Mouse (Mus musculus) intestine, embryonic 15.5 days (tissue): ENCODE measurements around the gene Uckl1. TPM values are rescaled to one million over a fixed set of nuclear protein-coding genes. Genes with fewer than 3 reads are reported as not detected.

ENCODE experiments used
- ATAC-seq: fragments of 200-750 bp; cut with Nextera tagmentation; 2 replicates; pipeline ENCODE4 v1.8.0; 2017; ENCODE audit warnings: moderate TSS enrichment, moderate library complexity
- H3K27ac ChIP-seq: fragments of 300-500 bp; sonication (generic); 2 replicates; pipeline ENCODE4 v1.5.1; 2015; ENCODE audit warnings: mild to moderate bottlenecking, inconsistent platforms
- H3K27me3 ChIP-seq: fragments of 300-500 bp; sonication (generic); replicated peaks from 2 replicates; pipeline ENCODE4 v1.6.1; 2015; ENCODE audit warnings: inconsistent platforms
- H3K36me3 ChIP-seq: fragments of 300-500 bp; sonication (generic); 2 replicates; pipeline ENCODE4 v1.6.1; 2015; ENCODE audit warnings: inconsistent platforms
- H3K4me1 ChIP-seq: fragments of 300-500 bp; sonication (generic); replicated peaks from 2 replicates; pipeline ENCODE4 v1.6.1; 2015; ENCODE audit warnings: inconsistent platforms
- H3K4me2 ChIP-seq: fragments of 300-500 bp; sonication (generic); replicated peaks from 2 replicates; pipeline ENCODE4 v1.6.1; 2015; ENCODE audit warnings: mild to moderate bottlenecking, inconsistent platforms
- H3K4me3 ChIP-seq: fragments of 300-500 bp; sonication (generic); replicated peaks from 2 replicates; pipeline ENCODE4 v1.5.1; 2015; ENCODE audit warnings: inconsistent platforms
- H3K9ac ChIP-seq: fragments of 300-500 bp; sonication (generic); 2 replicates; pipeline ENCODE4 v1.6.1; 2015; ENCODE audit warnings: inconsistent platforms
- H3K9me3 ChIP-seq: fragments of 300-500 bp; sonication (generic); 2 replicates; pipeline ENCODE4 v1.6.1; 2016; ENCODE audit warnings: inconsistent platforms
- WGBS: fragments of 180-500 bp; shearing (Covaris S2); methylation state at CpG from one replicate; pipeline ENCODE4 v1.1.7; 2015; 5-methylcytosine and 5-hydroxymethylcytosine counted together
- polyA plus RNA-seq: library from polyadenylated mRNA; unstranded; fragments of >200 nt; fragmentation: Nextera tagmentation; extraction: Ambion mirVana; gene quantifications from 2 replicates; pipeline ENCODE4 v1.2.1, GENCODE M21; 2015

The Uckl1 gene
- polyA plus RNA-seq, 1 experiment from 2014 or later = 57.4 TPM

DNA sequence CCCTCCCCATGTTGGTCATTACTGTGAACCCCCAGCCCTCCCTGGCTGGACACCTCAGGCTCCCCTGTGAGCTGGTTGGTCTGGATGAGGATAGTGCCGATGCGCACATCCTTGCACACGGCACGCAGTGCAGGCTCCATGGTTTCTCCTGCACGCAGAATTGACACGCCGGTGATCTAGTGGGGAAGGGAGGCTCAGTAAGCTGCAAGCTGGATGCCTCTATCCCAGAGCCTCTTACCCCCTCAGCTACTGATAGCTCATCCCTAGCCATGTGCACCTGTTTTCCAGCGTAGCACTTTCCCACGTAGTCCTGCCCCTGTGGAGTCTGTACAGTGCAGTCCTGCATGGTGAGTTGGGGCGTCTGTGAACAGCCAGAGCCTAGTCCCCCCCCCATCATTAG lies 14.8 kb downstream of the Uckl1 start:
- Histone ChIP-seq H3K9ac (no peak overlapping the region), H3K9me3 (no peaks in the 10 kb centered on the region), H3K36me3 (peaks cover 8% of the 10 kb centered on the region; the same call in 1 of the 2 replicates), H3K27ac (no peak overlapping the region), H3K27me3 (no peaks in the 10 kb centered on the region), H3K4me3 (no peak overlapping the region), H3K4me2 (no peak overlapping the region), H3K4me1 (no peaks in the 10 kb centered on the region)
- 88% methylated on average over 10 of the region's 10 CpGs for WGBS
- no peak for ATAC-seq

DNA sequence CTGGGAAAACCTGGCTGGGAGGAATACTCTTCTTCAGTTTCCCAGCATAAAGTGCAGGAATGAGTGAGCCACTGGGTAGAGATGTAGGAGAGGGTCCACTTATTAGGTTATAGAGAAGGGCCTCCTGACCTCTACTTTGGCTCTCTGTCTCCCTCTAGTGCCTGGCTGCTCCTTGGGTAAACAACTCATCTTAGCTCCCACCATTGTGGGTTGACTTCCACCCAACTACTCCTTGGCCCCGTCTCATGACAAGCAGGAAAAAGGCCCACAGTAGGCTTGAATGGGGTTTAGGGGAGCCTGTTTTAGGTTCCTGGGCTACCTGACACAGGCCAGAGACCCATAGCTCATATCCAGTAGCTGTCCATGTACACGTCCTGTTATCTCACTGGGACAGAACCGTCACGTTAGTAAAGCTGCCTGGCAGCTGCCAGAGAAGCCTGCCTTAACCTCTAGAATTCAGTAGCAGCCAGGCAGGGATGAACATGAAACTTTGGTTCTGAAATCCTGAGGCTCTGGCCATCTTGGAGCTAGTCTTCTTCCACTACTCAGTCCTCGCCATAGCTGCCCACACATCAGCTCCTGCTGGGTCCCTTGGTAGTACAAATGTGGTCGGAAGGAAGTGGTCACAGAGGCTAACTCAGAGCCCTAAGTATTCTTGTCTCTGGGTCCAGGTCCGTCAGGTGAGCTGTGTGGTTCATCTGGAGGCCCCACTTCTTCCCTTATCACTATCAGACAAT lies 16.3 kb downstream of the Uckl1 start:
- 0 out of 2 replicates have a peak, but pooled peaks have one; percentile 51 for ATAC-seq
- H3K36me3 ChIP-seq = peaks cover 4% of the 10 kb centered on the region; the same call in 1 of the 2 replicates

DNA sequence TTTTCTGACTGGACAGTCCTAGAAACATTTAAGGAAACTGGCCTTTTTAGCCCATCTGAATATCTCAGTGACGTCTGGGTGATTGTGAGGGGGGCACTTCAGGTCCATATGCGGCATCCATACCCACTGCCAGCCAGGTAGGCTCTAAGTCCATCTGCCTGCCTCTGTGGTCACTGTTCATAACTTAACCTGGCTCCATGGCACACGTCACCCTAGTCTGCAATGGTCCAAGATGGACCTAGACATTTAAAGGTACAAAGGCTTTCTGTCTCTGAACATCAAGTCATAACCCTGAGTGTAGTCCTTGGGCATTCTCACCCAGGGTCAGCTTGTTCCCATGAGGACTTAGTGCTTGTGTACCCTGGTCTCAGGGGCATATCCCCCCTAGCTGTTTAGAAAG lies 17.4 kb downstream of the Uckl1 start:
- Histone ChIP-seq H3K36me3 (peaks cover 3% of the 10 kb centered on the region; the same call in 1 of the 2 replicates), H3K4me1 (no peaks in the 10 kb centered on the region), H3K4me3 (no peak overlapping the region), H3K4me2 (no peak overlapping the region), H3K9ac (no peak overlapping the region), H3K9me3 (no peaks in the 10 kb centered on the region), H3K27me3 (no peaks in the 10 kb centered on the region), H3K27ac (no peak overlapping the region)
- 84% methylated on average over 3 of the region's 3 CpGs for WGBS
- no peak for ATAC-seq

More for the DNA sequence above, 16.3 kb downstream of the Uckl1 start:
- Histone ChIP-seq H3K27ac (no peak overlapping the region), H3K9ac (no peak overlapping the region), H3K9me3 (no peaks in the 10 kb centered on the region), H3K4me3 (no peak overlapping the region), H3K27me3 (no peaks in the 10 kb centered on the region), H3K4me1 (no peaks in the 10 kb centered on the region), H3K4me2 (no peak overlapping the region)
- 86% methylated on average over 7 of the region's 7 CpGs for WGBS

DNA sequence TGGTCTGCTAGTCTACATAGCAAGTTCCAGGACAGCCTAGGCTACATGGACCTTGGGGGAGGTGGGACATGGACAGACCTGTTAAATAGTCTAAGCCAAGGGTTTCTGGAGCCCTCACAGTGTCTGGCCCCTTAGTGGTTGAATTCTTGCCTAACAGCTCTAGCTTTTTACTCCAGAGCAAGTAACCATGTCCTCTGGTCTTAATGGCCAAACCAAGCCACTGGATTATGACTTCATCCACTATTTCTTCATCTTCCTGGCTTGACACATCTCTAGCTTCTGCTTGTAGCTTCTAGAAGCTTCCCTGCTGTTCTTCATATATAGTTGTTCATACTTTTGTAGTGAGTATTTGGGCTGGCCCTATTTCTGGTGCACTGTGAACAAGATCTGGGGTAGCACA lies 30.9 kb downstream of the Uckl1 start:
- no peak overlapping the region for H3K27ac ChIP-seq
- ATAC-seq = no peak
- no peaks in the 10 kb centered on the region for H3K4me1 ChIP-seq
- H3K9ac ChIP-seq = no peak overlapping the region
- no peaks in the 10 kb centered on the region for H3K27me3 ChIP-seq
- no peak overlapping the region for H3K4me2 ChIP-seq
- H3K9me3 ChIP-seq = no peaks in the 10 kb centered on the region
- H3K4me3 ChIP-seq = no peak overlapping the region
- H3K36me3 ChIP-seq = peaks cover 31% of the 10 kb centered on the region

DNA sequence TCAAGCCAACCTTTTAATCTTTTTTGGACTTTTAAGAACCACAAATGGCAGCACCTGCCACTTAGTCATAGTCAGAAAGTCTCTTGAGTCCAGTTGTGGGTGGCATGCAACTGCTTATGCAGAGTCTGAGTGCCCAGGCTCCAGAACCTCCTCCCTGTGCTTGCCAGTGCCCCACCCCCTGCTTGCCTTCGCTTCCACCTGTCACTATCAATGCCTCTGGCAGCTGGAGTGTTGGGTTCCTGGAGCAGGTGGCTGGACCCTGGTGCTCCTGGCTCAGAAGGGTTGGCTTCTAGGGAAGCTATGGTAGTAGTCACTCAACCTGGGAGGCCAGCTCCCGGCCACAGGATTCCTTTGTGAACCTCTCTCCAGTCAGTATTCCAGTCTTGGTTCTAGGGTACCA lies 34.5 kb downstream of the Uckl1 start:
- WGBS = 92% methylated on average over 2 of the region's 2 CpGs

DNA sequence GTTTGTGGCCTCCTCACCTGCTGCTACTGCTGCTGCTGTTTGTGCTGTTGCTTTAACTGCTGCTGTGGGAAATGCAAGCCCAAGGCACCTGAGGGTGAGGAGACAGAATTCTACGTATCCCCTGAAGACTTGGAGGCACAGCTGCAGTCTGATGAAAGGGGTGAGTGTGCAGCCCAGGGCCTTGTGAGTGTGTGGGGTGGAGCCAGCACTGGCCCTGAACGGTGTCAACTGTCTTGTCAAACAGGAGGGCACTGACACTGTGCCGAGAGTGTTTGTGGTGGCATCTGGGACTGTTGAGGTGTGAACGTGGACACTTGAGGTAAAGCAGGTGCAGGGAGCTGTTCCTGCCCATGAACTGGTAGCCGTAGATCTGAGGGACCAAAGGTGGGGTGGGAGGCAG lies 36.0 kb downstream of the Uckl1 start:
- Histone ChIP-seq H3K36me3 (peaks cover 46% of the 10 kb centered on the region), H3K9ac (no peak overlapping the region), H3K9me3 (no peaks in the 10 kb centered on the region), H3K27me3 (no peaks in the 10 kb centered on the region), H3K27ac (no peak overlapping the region), H3K4me1 (no peaks in the 10 kb centered on the region), H3K4me2 (no peak overlapping the region), H3K4me3 (no peak overlapping the region)
- ATAC-seq = no peak
- WGBS = 85% methylated on average over 5 of the region's 5 CpGs

More for the DNA sequence above, 34.5 kb downstream of the Uckl1 start:
- H3K4me1 ChIP-seq = no peaks in the 10 kb centered on the region
- ATAC-seq = no peak
- H3K9me3 ChIP-seq = no peaks in the 10 kb centered on the region
- H3K4me2 ChIP-seq = no peak overlapping the region
- no peak overlapping the region for H3K4me3 ChIP-seq
- no peak overlapping the region for H3K9ac ChIP-seq
- H3K36me3 ChIP-seq = peaks cover 46% of the 10 kb centered on the region
- H3K27ac ChIP-seq = no peak overlapping the region
- H3K27me3 ChIP-seq = no peaks in the 10 kb centered on the region

DNA sequence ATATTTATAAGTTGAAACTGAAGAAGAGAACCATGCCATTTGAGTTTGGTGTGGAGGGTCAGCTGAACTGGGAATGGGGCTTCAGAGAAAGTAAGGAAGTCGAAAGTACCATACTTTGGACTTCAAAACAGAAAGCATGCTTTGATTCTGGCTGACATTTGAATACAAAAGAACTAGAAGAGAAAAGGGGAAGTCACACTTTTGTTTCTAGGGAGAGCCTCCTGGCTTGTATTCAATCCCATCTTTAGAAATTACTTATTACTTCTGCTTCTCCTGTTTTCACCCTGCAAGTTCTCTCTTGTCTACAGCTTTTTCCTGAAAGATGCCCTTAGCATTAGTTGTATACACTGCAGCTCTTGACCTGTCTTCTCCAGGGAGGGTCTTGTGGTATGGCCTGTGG lies 36.5 kb downstream of the Uckl1 start:
- H3K4me3 ChIP-seq = no peak overlapping the region
- peaks cover 46% of the 10 kb centered on the region for H3K36me3 ChIP-seq
- WGBS = 85% methylated on average over 1 of the region's 1 CpGs
- H3K9me3 ChIP-seq = no peaks in the 10 kb centered on the region
- H3K4me1 ChIP-seq = no peaks in the 10 kb centered on the region
- no peaks in the 10 kb centered on the region for H3K27me3 ChIP-seq
- H3K27ac ChIP-seq = no peak overlapping the region
- no peak overlapping the region for H3K4me2 ChIP-seq
- ATAC-seq = no peak
- H3K9ac ChIP-seq = no peak overlapping the region

DNA sequence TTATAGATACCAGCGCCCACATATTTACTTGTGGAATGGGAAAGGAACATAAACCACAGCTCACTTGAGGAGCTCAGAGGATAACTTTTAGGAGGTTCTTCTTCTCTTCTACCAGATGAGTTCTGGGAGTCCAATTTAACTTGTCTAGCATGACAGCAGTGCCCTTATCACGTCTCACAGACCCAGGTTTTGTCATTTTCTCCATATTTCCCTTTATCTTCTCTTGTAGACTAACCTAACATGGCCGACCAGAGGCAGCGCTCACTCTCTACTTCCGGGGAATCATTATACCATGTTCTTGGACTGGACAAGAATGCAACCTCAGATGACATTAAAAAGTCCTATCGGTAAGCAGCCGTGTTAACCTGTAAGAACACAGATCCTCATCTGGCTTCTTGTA lies 38.5 kb downstream of the Uckl1 start:
- WGBS = 96% methylated on average over 7 of the region's 7 CpGs
- ATAC-seq = no peak
- H3K9me3 ChIP-seq = no peaks in the 10 kb centered on the region
- no peak overlapping the region for H3K9ac ChIP-seq
- no peak overlapping the region for H3K4me2 ChIP-seq
- H3K36me3 ChIP-seq = peaks cover 37% of the 10 kb centered on the region
- H3K4me3 ChIP-seq = no peak overlapping the region
- H3K27me3 ChIP-seq = no peaks in the 10 kb centered on the region
- H3K27ac ChIP-seq = no peak overlapping the region
- H3K4me1 ChIP-seq = no peaks in the 10 kb centered on the region

DNA sequence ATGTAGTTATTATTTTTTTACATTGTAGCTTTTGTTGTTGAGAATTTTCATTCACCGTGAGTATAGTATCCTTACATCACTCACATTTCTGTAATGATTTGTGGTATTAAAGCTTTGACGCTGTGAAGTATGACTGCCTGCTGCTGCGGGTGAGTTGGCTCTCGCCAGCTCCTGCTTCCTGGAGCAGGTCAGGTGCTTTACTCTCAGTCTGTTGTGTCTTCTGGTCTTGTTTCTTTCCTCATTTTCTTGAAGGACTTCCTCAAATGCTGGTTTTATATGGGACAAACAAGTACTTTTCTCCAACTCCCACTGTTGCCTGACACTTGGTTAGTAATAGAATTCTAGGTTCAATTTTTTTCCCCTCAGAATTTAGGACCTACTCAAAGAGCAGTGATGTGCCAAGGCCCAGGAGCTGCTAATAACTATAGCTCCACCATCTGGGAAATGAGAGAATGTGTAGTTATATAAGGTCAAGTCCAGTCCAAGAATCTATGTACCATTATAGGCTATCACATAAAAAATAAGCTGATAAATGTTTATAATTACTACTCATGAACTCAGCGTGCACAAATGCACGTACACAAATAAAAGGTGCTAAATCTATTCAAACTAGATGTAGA lies 42.8 kb downstream of the Uckl1 start:
- Histone ChIP-seq H3K9me3 (no peaks in the 10 kb centered on the region), H3K4me1 (peaks cover 6% of the 10 kb centered on the region; the same call in 1 of the 2 replicates), H3K4me2 (no peak overlapping the region), H3K9ac (no peak overlapping the region), H3K36me3 (0 out of 2 replicates have a peak, but pooled peaks cover 3% of the 10 kb centered on the region), H3K27ac (no peak overlapping the region), H3K27me3 (no peaks in the 10 kb centered on the region), H3K4me3 (no peak overlapping the region)
- ATAC-seq = no peak
- 88% methylated on average over 6 of the region's 6 CpGs for WGBS

DNA sequence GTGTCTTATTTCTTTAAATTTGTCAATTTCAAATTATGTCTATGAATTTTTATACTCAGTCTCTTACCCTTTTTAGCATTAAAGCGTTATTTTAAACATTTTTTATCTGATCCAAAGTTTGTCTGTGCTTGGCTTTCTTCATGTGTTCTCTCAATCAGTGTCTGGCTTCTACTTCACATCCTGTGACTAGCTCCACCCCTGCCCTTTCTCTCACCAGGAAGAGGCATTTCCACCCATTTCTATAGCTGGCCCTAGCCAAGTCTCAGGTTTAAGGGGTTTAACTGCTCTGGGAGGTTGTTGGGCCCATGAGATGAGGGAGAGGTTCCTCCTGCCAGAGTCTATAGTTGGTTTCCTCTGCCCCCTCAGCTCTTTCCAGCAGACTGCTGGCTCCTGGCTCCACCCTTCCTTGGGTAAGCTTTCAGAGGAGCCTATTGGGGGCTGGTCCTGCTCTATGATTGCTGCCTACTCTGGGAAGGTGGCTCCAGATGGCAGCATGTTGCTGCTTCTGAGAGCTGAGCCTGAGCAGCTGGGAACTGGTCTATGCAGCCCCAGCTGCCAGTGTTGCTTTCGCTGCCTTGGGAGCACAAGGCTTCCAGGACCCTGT lies 47.1 kb downstream of the Uckl1 start:
- H3K4me3 ChIP-seq = no peak overlapping the region
- no peaks in the 10 kb centered on the region for H3K9me3 ChIP-seq
- peak overlapping the region; percentile 17; the same call in 1 of the 2 replicates for H3K4me2 ChIP-seq
- H3K4me1 ChIP-seq = peaks cover 6% of the 10 kb centered on the region; the same call in 1 of the 2 replicates
- H3K27me3 ChIP-seq = no peaks in the 10 kb centered on the region
- H3K36me3 ChIP-seq = no peaks in the 10 kb centered on the region
- 76% methylated on average over 2 of the region's 2 CpGs for WGBS
- ATAC-seq = peak; percentile 71
- H3K9ac ChIP-seq = no peak overlapping the region
- peak overlapping the region; percentile 10; the same call in 1 of the 2 replicates for H3K27ac ChIP-seq

DNA sequence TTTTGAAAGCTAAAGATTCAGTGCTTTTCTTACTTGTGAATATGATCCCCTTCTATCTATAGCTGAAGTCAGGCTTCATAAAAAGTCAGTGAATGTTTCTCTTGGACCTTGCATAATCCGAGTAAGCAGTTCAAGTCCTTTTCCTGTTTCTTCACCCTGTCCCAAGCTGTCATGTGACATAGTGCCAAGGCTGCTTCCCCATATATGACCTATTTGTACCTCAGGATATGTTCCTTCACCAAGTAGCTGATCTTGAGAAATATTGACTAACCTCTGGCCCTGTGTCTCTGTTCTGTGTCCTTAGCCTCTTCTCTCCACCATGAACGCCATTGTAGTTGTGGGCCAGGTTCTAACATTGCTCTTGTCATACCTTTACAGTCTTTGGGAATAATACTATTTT lies 48.3 kb downstream of the Uckl1 start:
- H3K4me2 ChIP-seq = no peak overlapping the region
- H3K4me3 ChIP-seq = no peak overlapping the region
- H3K27me3 ChIP-seq = no peaks in the 10 kb centered on the region
- WGBS = 85% methylated on average over 2 of the region's 2 CpGs
- peaks cover 3% of the 10 kb centered on the region; the same call in 1 of the 2 replicates for H3K36me3 ChIP-seq
- ATAC-seq = no peak
- no peak overlapping the region for H3K9ac ChIP-seq
- H3K4me1 ChIP-seq = peaks cover 6% of the 10 kb centered on the region; the same call in 1 of the 2 replicates
- no peaks in the 10 kb centered on the region for H3K9me3 ChIP-seq
- H3K27ac ChIP-seq = no peak overlapping the region

DNA sequence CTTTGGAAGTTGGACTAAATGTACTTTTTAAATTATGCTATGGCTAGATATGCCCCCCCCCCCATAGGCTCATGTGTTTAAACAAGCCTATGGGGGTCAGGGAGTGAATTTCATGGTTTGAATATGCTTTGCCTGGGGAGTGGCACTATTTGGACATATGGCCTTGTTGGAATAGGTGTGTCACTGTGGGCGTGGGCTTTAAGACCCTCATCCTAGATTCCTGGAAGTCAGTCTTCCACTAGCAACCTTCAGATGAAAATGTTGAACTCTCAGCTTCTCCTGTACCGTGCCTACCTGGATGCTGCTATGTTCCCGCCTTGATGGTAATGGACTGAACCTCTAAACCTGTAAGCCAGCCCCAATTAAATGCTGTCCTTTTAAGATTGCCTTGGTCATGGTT lies 52.1 kb downstream of the Uckl1 start:
- H3K9me3 ChIP-seq = no peaks in the 10 kb centered on the region
- H3K36me3 ChIP-seq = peaks cover 7% of the 10 kb centered on the region; the same call in 1 of the 2 replicates
- H3K27me3 ChIP-seq = no peaks in the 10 kb centered on the region
- ATAC-seq = no peak
- H3K27ac ChIP-seq = no peak overlapping the region
- WGBS = 90% methylated on average over 3 of the region's 3 CpGs
- H3K4me3 ChIP-seq = no peak overlapping the region
- no peak overlapping the region for H3K4me2 ChIP-seq
- H3K4me1 ChIP-seq = peaks cover 2% of the 10 kb centered on the region; the same call in 1 of the 2 replicates
- no peak overlapping the region for H3K9ac ChIP-seq
